Mouse (Mus musculus): ENCODE data around the gene Tbc1d4.

DNA sequence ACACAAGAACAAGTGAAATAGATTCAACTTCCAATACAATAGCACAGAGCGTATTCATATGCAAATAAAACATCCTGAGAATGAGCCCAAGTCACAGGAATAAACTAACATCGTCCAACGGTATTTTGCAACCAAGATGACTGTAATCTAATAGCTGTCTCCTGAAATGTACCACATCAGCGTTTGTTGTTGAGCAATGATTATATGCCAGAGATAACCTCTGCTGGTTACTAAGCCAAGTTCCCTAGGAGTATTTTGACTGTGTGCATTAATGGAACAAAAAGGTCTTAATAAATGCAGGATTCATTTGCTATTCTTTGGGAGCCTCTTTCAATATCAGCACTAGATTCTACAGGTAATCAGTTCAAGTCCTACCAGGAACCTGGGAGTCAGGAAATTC, 161.1 kb downstream of the Tbc1d4 start:
- no peak for TF ChIP-seq POLR2A (IDR thresholded peaks at IDR 0.05; ENCODE audit: borderline replicate concordance, low read depth, low read length)
- TF ChIP-seq CTCF (IDR thresholded peaks at IDR 0.05; ENCODE audit: low read depth, low read length): no peak

All from bone marrow macrophage, adult 2 months (primary cell).